ENCODE assay signal across 16 mouse cellular contexts in the genomic region with DNA sequence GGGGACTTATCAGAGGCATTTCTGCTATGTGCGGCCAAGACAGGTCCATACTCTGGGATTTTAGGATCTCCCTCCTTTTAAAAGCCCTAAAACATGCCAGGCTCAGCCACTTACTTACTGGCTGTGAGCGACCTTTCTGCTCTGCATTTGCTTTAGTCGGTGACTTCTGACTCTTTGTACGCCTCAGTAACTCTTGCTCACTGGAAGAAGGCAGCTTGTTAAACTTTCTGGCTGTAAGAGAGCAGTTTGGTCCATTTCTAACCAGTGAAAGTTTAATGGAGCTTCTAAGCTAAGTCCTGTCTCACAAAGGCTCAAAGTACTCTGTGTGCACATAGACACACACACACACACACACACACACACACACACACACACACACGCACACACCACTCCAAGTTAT. TPM values are rescaled to one million over a fixed set of nuclear protein-coding genes. Genes with fewer than 3 reads are reported as not detected.
DNase-seq lines count a peak whose midpoint lies in the region; ATAC-seq and TF ChIP-seq lines count a peak whose summit lies in the region.
"Had no signal": no experiment of that assay in that cellular context is flagged by ENCODE, and none has a peak within 500 bp of the region (broad histone marks: within the 10 kb centered on the region; RNA-seq: fewer than 3 reads in every experiment).

No protein-coding gene starts in this region.

- H3K9ac ChIP-seq in kidney, embryonic 16.5 days (replicated peaks; ENCODE audit: low read length) = no peak overlapping the region
- no peak overlapping the region for H3K9ac ChIP-seq in kidney, embryonic 14.5 days (ENCODE audit: low read depth, low read length)
- H3K9ac ChIP-seq: forebrain, embryonic 13.5 days; hindbrain, embryonic 12.5 days had no signal

- H3K4me3 ChIP-seq in kidney, adult 2 months (ENCODE audit: insufficient read depth, low read depth, low read length) = no peak overlapping the region
- no peak overlapping the region for H3K4me3 ChIP-seq in kidney, embryonic 16.5 days (ENCODE audit: low read length)
- H3K4me3 ChIP-seq in kidney, embryonic 14.5 days (ENCODE audit: low read length) = no peak overlapping the region
- H3K4me3 ChIP-seq: forebrain, embryonic 10.5 days; forebrain, embryonic 13.5 days; hindbrain, embryonic 12.5 days had no signal

- H3K27ac ChIP-seq in kidney, adult 2 months (ENCODE audit: insufficient read depth, low read depth, low read length) = no peak overlapping the region
- no peak overlapping the region for H3K27ac ChIP-seq in kidney, embryonic 16.5 days (ENCODE audit: low read length)
- H3K27ac ChIP-seq in kidney, embryonic 14.5 days (ENCODE audit: low read depth, low read length) = no peak overlapping the region
- H3K27ac ChIP-seq: forebrain, embryonic 10.5 days; forebrain, embryonic 13.5 days; hindbrain, embryonic 12.5 days had no signal

- no peaks in the 10 kb centered on the region for H3K9me3 ChIP-seq in kidney, embryonic 16.5 days (ENCODE audit: low read length)
- no peaks in the 10 kb centered on the region for H3K9me3 ChIP-seq in kidney, embryonic 14.5 days (ENCODE audit: control insufficient read depth, low read length)
- H3K9me3 ChIP-seq: forebrain, embryonic 10.5 days; forebrain, embryonic 13.5 days; hindbrain, embryonic 12.5 days had no signal

- peak; percentile 86 for ATAC-seq in kidney, embryonic 16.5 days (ENCODE audit: low FRiP score, low TSS enrichment)
- ATAC-seq in kidney, embryonic 14.5 days (ENCODE audit: low FRiP score, low TSS enrichment) = no peak
- ATAC-seq: forebrain, embryonic 13.5 days; forebrain, embryonic 16.5 days had no signal

- H3K4me1 ChIP-seq in kidney, adult 2 months (ENCODE audit: control insufficient read depth, insufficient read depth, low read length) = no peaks in the 10 kb centered on the region; the same call in 1 of the 2 replicates
- H3K4me1 ChIP-seq in kidney, embryonic 16.5 days (ENCODE audit: insufficient read depth, low read length) = 0 out of 2 replicates have a peak, but pooled peaks cover 3% of the 10 kb centered on the region
- no peaks in the 10 kb centered on the region for H3K4me1 ChIP-seq in kidney, embryonic 14.5 days (ENCODE audit: control insufficient read depth, insufficient read depth, low read length)
- H3K4me1 ChIP-seq: forebrain, embryonic 10.5 days; forebrain, embryonic 13.5 days; hindbrain, embryonic 12.5 days had no signal

- DNase-seq in kidney, adult 2 months = peak; percentile 54
- no peak for DNase-seq in kidney, adult 11 months
- DNase-seq in retina, postnatal 1 day = peak; percentile 16
- no peak for DNase-seq in retina, embryonic 14.5 days (ENCODE audit: low spot score)
- DNase-seq in thymus, postnatal 10 days (ENCODE audit: low spot score in 2 of 2) = no peak
- DNase-seq: adrenal gland, postnatal 10 days; adrenal gland, postnatal 36 days; gastrocnemius, postnatal 14 days; heart, adult 11 months had no signal

- TF ChIP-seq POLR2A in kidney, adult 2 months (IDR thresholded peaks at IDR 0.05; ENCODE audit: low read depth, low read length) = no peak

- no peak overlapping the region for H3K4me2 ChIP-seq in kidney, embryonic 16.5 days (replicated peaks; ENCODE audit: low read depth, low read length)
- H3K4me2 ChIP-seq in kidney, embryonic 14.5 days (replicated peaks; ENCODE audit: low read depth, low read length) = no peak overlapping the region
- H3K4me2 ChIP-seq: forebrain, embryonic 13.5 days; heart, embryonic 11.5 days; hindbrain, embryonic 12.5 days had no signal

- no peak for TF ChIP-seq CTCF in kidney, adult 2 months (conservative IDR thresholded peaks at IDR 0.05; ENCODE audit: insufficient read depth, insufficient read length, low read depth, low read length)

- 37% methylated on average over 5 of the region's 5 CpGs for WGBS in kidney, adult 2 months
- 45% methylated on average over 5 of the region's 5 CpGs for WGBS in kidney, embryonic 16.5 days
- 52% methylated on average over 5 of the region's 5 CpGs for WGBS in kidney, embryonic 14.5 days

- H3K27me3 ChIP-seq in kidney, adult 2 months (replicated peaks; ENCODE audit: control insufficient read depth, insufficient read depth, low read length) = no peaks in the 10 kb centered on the region; the same call in 1 of the 2 replicates
- no peaks in the 10 kb centered on the region for H3K27me3 ChIP-seq in kidney, embryonic 16.5 days (ENCODE audit: insufficient read depth, low read length)
- H3K27me3 ChIP-seq in kidney, embryonic 14.5 days (ENCODE audit: control insufficient read depth, insufficient read depth, low read length) = no peaks in the 10 kb centered on the region
- H3K27me3 ChIP-seq: forebrain, embryonic 13.5 days; hindbrain, embryonic 12.5 days had no signal

- H3K36me3 ChIP-seq in kidney, adult 2 months (ENCODE audit: control insufficient read depth, insufficient read depth, low read length) = no peaks in the 10 kb centered on the region
- H3K36me3 ChIP-seq in kidney, embryonic 16.5 days (ENCODE audit: insufficient read depth, low read length) = no peaks in the 10 kb centered on the region
- no peaks in the 10 kb centered on the region for H3K36me3 ChIP-seq in kidney, embryonic 14.5 days (ENCODE audit: control insufficient read depth, insufficient read depth, low read length)
- H3K36me3 ChIP-seq: forebrain, embryonic 10.5 days; hindbrain, embryonic 12.5 days had no signal

RNA-seq across cellular contexts. Expression of gene Nlgn1, which starts 22.8 kb away (rescaled TPM):
- 0.08 and 0.12 TPM in 2 replicates for polyA plus RNA-seq in kidney, adult 2 months (2012; rRNA removed)
- 1.5 and 1.7 TPM in 2 replicates for polyA plus RNA-seq in kidney, embryonic 16.5 days (2015; fragmentation: Nextera tagmentation; extraction: Ambion mirVana)
- 1.1 and 1.5 TPM in 2 replicates for polyA plus RNA-seq in kidney, embryonic 14.5 days (2014; fragmentation: Nextera tagmentation; extraction: Ambion mirVana)

Comparison
In these comparisons a context has a peak if more than half of its experiments do, and no peak if none do; other contexts are left out.
1. DNase-seq: peak in kidney, adult 2 months (single experiment) and retina, postnatal 1 day (single experiment); none in kidney, adult 11 months (single experiment), retina, embryonic 14.5 days (single experiment) and thymus, postnatal 10 days (0 of 2).